Mouse (Mus musculus) brain, adult 2 months (tissue): ENCODE measurements around the gene Rpf1.

ENCODE experiments used
- DNase-seq: peaks from one replicate; pipeline ENCODE4 v3.0.0; 2011; ENCODE audit warnings: low read depth, low spot score

Rpf1 gene

GRCm38 (mm10) chr3:146520798-146521651 is at the start of gene Rpf1:
TSS of gene Rpf1 (minus strand) at chr3:146521429.
- peak; percentile 97 for DNase-seq

- no peak for DNase-seq
Measured at GRCm38 (mm10) chr3:146570939-146571338, 49.7 kb upstream of the Rpf1 start.

GRCm38 (mm10) chr3:146570148-146570782 is 49.0 kb upstream of the Rpf1 start, which contains the start of gene Uox:
TSS of gene Uox (plus strand) at chr3:146570426.
- no peak for DNase-seq

DNA sequence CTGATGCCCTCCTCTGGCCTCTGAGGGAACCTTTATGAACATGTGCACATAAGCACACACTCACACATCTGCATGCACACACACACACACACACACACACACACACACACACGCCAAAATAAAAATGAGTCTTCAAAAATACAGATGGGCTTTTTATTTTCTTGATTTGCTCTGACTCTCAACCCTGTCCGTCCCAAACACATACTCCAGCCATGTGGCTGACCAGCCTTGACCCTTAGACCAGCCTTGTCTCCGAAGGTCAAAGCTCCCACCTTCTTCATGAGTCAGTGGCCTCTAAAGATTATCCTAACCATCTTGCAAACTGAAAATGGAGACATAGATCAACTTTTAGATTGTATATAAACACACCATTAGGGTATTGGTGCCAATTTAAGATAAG is 48.4 kb upstream of the Rpf1 start:
- no peak for DNase-seq

DNA sequence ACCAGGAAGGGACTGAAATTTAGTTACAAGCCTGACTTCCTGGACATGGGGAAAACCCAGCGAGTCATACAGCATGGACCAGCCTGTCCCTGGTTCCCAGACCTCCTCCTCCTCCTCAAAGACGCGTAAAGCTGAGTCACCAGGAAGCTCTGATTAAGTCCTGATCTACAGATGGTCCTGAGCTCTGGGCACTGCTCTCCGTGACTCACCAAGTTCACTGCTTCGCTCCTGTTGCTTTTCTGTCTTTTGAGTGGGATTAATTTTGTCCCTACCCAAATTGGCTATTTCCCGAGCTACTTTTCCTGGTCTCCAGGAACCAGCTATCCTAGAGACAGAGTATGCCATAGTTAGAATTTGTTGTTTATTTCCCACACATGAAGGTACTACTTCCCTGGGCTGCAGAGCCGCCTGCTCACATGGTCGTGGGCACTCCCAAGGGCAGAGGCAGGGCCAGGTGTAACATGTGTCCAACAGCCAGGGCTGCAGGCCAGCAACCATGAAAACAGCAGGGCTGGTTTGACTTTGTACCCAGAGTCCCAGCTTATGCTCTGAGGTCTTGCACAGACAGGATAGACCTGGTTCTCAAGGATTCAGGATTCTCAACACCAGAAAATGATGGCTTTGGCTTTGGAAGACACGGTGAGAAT is 46.8 kb upstream of the Rpf1 start:
- peak; percentile 85 for DNase-seq

DNA sequence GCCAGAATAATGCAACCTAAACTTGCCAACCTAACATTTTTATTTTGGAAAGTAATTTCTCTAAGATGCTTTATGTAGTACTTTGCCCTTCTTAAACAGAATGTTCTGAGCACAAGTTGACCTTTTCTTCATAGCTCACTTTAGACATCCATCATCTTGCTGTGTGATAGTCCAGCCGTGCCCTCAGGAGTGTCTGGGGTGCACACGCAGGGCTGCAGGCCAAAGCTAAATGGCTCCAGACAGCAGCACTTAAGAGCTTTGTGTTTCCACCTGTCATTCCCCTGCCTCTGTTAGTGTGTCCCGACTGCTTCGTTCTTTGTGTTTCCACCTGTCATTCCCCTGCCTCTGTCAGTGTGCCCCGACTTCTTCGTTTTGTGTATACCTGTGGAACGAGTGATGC is 46.1 kb upstream of the Rpf1 start:
- DNase-seq: no peak

- no peak for DNase-seq
Measured at GRCm38 (mm10) chr3:146565065-146565411, 43.8 kb upstream of the Rpf1 start.

- DNase-seq: peak; percentile 89
Measured at GRCm38 (mm10) chr3:146564268-146565064, 43.2 kb upstream of the Rpf1 start.

- DNase-seq: no peak
Measured at GRCm38 (mm10) chr3:146562936-146563335, 41.7 kb upstream of the Rpf1 start.

DNA sequence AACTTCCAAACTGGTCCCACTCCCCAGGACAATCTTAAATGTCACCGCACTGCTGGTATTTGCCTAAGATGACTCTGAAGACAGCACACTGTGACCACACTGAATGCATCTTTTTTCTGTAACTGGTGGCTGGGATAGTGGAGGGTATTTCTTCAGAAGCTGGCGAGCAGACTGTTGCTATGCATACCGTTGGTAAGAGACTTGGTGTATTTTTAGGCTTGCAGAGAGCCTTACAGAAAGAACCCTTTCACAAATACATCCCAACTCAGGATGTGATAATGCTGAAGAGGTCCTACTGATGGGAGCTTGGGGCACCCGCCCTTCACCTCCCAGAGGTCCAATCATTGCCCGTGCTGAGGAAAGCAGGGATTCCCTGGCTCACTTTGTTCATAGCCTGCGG is 36.3 kb upstream of the Rpf1 start:
- peak; percentile 46 for DNase-seq

DNA sequence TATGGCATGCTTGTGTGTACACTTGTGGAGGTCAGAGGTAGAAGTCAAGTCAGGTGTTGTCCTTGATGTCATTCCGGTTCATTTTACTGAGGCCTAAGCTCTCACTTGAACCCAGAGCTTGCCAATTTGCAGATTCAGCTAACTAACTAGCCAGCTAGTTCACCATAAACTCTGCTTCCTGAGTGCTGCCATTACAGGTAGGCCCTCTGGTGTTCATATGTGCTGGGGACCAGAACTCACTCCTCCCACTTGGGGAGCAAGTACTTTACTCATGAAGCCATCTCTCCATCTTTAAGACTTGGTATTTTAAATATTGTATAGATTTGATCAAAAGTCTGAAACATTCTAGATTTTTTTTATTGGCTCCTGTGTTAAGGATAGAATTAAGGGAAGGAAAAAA is 35.3 kb upstream of the Rpf1 start:
- DNase-seq: no peak

- DNase-seq: no peak
Measured at GRCm38 (mm10) chr3:146554816-146555215, 33.6 kb upstream of the Rpf1 start.

GRCm38 (mm10) chr3:146543632-146544031 is 22.4 kb upstream of the Rpf1 start:
- DNase-seq: no peak

GRCm38 (mm10) chr3:146540521-146541273 is 19.5 kb upstream of the Rpf1 start:
- DNase-seq: no peak

DNA sequence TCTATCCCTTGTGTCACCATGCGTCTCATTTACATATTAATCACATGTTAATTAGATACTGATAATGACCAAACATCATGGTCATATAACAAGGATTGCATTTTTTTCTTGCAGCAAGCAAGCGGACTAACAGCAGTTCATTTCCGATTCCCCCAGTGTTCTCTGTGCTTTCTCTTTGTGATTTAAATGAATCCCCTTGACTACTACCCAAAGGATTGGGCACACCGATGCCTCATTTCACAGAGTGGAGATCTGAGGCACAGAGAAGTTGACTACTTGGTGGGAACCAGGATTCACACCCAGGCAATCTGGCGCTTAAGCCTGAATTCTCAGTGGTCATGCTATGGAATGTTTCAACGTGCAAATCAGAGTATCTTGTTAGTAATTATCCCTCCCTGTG is 13.8 kb upstream of the Rpf1 start:
- DNase-seq: no peak

DNA sequence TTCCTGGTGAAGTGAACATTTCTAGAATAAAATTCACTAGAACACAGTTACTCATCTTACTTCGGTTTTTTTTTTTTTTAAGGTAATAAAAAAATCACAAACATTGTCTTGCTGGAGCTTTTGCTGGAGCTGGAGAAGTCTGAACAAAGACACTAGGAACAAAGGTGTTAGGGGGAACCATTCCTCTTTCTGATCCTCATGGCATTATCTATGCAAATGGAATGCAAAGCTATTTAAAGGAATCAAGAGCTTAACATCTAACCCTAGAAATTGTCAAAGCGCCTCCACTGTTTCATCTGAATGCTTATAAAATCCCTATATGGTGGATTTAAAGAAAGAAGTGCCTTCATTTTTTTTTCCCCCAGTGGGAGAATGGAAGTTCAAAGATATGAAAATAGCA is 7.1 kb upstream of the Rpf1 start:
- peak; percentile 17 for DNase-seq

DNA sequence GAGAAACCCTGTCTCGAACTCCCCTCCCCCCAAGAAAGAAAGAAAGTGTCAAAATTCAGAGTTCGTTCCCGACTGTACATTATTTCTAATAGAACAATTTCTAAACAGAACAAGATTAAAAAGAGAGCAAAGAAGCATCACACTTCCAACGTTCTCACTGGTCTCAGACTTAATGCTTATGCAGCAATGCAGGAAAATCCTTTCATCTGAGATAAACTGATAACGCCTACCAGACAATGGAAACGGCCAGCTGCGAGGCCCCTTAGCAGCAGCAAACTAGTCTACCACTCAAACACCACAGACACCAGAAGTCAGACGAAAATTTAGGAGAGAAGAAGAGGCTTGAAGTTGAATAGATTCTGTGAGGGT is 407 bp upstream of the Rpf1 start:
- no peak for DNase-seq

DNA sequence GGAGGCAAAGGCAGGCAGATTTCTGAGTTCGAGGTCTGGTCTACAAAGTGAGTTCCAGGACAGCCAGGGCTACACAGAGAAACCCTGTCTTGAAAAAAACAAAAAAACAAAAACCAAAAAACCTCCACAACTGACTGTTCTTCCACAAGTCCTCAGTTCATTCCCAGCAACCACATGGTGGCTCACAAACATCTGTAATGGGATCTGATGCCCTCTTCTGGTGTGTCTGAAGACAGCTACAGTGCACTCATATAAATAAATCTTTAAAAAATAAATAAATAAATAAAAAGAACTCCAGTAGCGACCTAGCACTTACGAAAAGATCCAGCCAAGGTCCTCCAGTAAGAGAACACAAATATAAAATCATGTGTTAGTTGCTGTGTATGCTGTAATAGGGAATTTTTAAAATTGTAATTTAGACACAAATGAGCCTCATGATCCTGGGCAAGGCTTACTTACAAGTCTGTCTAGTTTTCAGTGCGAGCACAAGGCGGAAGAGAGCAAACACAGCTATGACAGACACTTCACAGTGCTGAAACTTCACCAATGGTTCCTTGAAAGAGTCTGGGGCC is 917 bp downstream of the Rpf1 start:
- DNase-seq: peak; percentile 23

DNA sequence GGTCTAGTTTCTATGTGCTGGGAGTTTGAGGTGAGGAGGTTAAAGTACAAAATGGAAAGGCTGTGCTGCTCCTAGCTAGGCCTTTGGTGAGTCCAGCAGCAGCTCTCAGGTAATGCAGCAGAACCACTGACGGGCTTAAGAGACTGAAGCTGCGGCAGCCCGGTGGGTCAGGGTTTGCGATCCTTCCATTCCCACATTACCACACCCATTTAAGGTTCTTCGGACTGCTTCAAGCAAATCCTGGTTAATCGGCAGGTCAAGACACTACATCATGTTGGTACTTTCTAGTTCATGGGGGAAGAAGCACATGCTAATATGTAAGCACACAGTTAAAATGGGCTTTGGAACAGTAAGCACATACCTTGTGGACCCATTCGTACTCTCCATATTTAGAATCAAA is 14.5 kb downstream of the Rpf1 start:
- DNase-seq: no peak

- DNase-seq: no peak
Measured at GRCm38 (mm10) chr3:146501601-146502123, 19.6 kb downstream of the Rpf1 start.

GRCm38 (mm10) chr3:146500810-146501201 is 20.4 kb downstream of the Rpf1 start:
- no peak for DNase-seq
